Mouse (Mus musculus) heart, postnatal 0 days (tissue): ENCODE measurements at regions not wholly inside any gene's neighbourhood (a gene's known extent, or its start where the extent isn't known, plus 50 kb on each side); places are given as distances from the start of the nearest gene placed in this dataset.

Source experiments
- CTCF ChIP-seq: IDR thresholded peaks from 2 replicates; pipeline ENCODE4 v1.5.1; 2016; ENCODE audit warnings: antibody characterized with exemption, control low read depth, low read depth
- EP300 ChIP-seq: IDR thresholded peaks from 2 replicates; pipeline ENCODE4 v1.6.1; 2016; ENCODE audit warnings: antibody characterized with exemption, low read depth

DNA sequence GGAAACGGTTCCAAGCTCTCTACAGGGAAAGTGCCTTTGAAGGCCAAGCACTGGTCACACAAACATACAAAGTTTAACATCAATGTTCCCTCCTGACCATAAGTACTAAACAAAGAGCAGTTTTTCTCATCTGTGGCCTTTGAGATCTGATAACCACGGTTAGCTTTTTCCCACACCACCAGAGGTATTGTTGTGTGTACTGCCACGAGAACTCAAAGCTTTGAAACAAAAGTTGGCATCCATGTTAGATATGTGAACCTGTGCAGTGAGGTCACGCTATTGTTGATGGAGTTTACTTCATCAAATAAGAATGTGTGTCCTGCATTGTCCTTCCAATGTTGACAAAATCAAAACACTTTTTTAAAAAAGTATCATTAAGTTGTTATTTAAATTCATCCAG is 79.9 kb upstream of the Myo10 start:
- TF ChIP-seq CTCF (no peak), EP300 (no peak)
